Mouse (Mus musculus) heart, postnatal 0 days (tissue): ENCODE measurements around the gene Dhx40. TPM values are rescaled to one million over a fixed set of nuclear protein-coding genes. Genes with fewer than 3 reads are reported as not detected.

Experiments used
- ATAC-seq: fragments of 200-750 bp; cut with Nextera tagmentation; 2 replicates; pipeline ENCODE4 v1.8.0; 2017; ENCODE audit warnings: low read depth, moderate number of reproducible peaks, moderate library complexity; ENCODE audit not compliant: insufficient read depth
- DNase-seq: peaks from one replicate; pipeline ENCODE4 v3.0.0-alpha.2; 2016; ENCODE audit warnings: low spot score
- H3K27ac ChIP-seq: fragments of 300-500 bp; sonication (generic); 2 replicates; pipeline ENCODE4 v1.5.1; 2014; ENCODE audit warnings: low read depth, mild to moderate bottlenecking
- H3K27me3 ChIP-seq: fragments of 300-500 bp; sonication (generic); 2 replicates; pipeline ENCODE4 v1.6.1; 2014; ENCODE audit warnings: low read length, mixed read lengths; ENCODE audit not compliant: control insufficient read depth, insufficient read depth
- H3K36me3 ChIP-seq: fragments of 300-500 bp; sonication (generic); replicated peaks from 2 replicates; pipeline ENCODE4 v1.6.1; 2014; ENCODE audit warnings: low read length, mixed read lengths; ENCODE audit not compliant: control insufficient read depth, insufficient read depth
- H3K4me1 ChIP-seq: fragments of 300-500 bp; sonication (generic); 2 replicates; pipeline ENCODE4 v1.6.1; 2014; ENCODE audit warnings: antibody characterized with exemption; ENCODE audit not compliant: control insufficient read depth, insufficient read depth
- H3K4me2 ChIP-seq: fragments of 300-500 bp; sonication (generic); 2 replicates; pipeline ENCODE4 v1.6.1; 2014; ENCODE audit warnings: low read depth, mild to moderate bottlenecking, low read length, moderate library complexity
- H3K4me3 ChIP-seq: fragments of 300-500 bp; sonication (generic); 2 replicates; pipeline ENCODE4 v1.5.1; 2014; ENCODE audit warnings: low read depth, low read length
- H3K9ac ChIP-seq: fragments of 300-500 bp; sonication (generic); replicated peaks from 2 replicates; pipeline ENCODE4 v1.6.1; 2014; ENCODE audit warnings: low read depth, low read length, mixed read lengths
- H3K9me3 ChIP-seq: fragments of 300-500 bp; sonication (generic); replicated peaks from 2 replicates; pipeline ENCODE4 v1.6.1; 2016; ENCODE audit warnings: low read length; ENCODE audit not compliant: control insufficient read depth
- CTCF ChIP-seq: IDR thresholded peaks from 2 replicates; pipeline ENCODE4 v1.5.1; 2016; ENCODE audit warnings: antibody characterized with exemption, control low read depth, low read depth
- EP300 ChIP-seq: IDR thresholded peaks from 2 replicates; pipeline ENCODE4 v1.6.1; 2016; ENCODE audit warnings: antibody characterized with exemption, low read depth
- WGBS: fragments of 180-500 bp; shearing (Covaris S2); extraction: QIAGEN DNeasy Blood & Tissue Kit; methylation state at CpG from one replicate; pipeline ENCODE4 v1.1.7; 2014; 5-methylcytosine and 5-hydroxymethylcytosine counted together
- polyA plus RNA-seq: library from polyadenylated mRNA; unstranded; fragments of >200 nt; fragmentation: Nextera tagmentation; extraction: Ambion mirVana; gene quantifications from 2 replicates; pipeline ENCODE4 v1.2.1, GENCODE M21; 2015
- total RNA-seq: library from RNA; depleted of rRNA; stranded (reverse); fragments of >200 nt; gene quantifications from 2 replicates; pipeline ENCODE4 v1.2.3, GENCODE M21; 2014; ENCODE audit warnings: low replicate concordance

Gene Dhx40
- total and polyA plus RNA-seq, 2 experiments from 2014 or later, result 10.2 to 21.9 TPM

DNA sequence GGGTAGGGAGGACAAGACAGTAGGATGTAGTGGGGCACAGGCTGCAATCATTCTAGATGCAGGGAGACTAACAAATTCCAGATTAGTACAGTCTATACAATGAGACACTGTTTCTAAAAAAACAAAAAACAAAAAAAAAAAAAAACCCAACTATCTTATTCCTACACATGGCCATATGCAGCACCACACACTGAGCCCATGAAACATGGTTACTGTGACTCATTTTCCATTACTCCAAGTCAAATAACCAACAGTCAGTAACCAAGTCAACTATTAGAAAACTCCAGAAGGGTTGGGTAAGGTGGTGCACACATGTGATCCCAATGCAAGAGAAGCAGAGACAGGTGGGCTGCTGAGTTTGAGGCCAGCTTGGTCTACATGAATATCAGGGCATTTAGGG lies 55.1 kb downstream of the Dhx40 start:
- H3K27ac ChIP-seq, result 0 out of 2 replicates have a peak overlapping the region, but pooled peaks have one; percentile 7
- TF ChIP-seq EP300 (no peak), CTCF (no peak)
- no peaks in the 10 kb centered on the region for H3K27me3 ChIP-seq
- no peak overlapping the region for H3K4me2 ChIP-seq
- H3K4me1 ChIP-seq, result peaks cover 44% of the 10 kb centered on the region
- 0 out of 2 replicates have a peak, but pooled peaks cover 4% of the 10 kb centered on the region for H3K36me3 ChIP-seq
- no peak overlapping the region for H3K4me3 ChIP-seq
- no peak overlapping the region for H3K9ac ChIP-seq
- ATAC-seq (no peak), DNase-seq (no peak)
- no peaks in the 10 kb centered on the region for H3K9me3 ChIP-seq

DNA sequence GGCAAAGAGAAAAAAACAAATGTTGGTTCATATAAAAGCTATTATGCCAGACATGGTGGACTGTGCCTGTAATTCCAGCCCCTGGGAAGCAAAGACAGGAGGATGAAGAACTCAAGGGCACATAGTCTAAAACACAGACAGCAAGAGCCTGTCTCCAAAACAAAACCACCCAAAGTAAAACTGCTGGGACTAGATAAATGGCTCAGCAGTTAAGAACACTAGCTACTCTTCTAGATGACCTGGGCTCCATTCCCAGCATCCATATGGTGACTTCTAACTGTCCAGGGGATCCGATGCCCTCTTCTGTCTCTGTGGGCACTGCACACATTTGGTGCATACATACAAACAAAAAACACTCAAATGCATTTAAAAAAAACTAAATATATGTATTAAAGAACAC lies 56.5 kb downstream of the Dhx40 start:
- Histone ChIP-seq H3K9ac (no peak overlapping the region), H3K27me3 (no peaks in the 10 kb centered on the region), H3K4me3 (no peak overlapping the region), H3K9me3 (no peaks in the 10 kb centered on the region), H3K4me2 (no peak overlapping the region), H3K27ac (no peak overlapping the region), H3K36me3 (0 out of 2 replicates have a peak, but pooled peaks cover 4% of the 10 kb centered on the region), H3K4me1 (peaks cover 56% of the 10 kb centered on the region)
- no peak for ATAC-seq
- no peak for DNase-seq
- TF ChIP-seq EP300 (no peak), CTCF (no peak)
- WGBS, result 87% methylated on average over 1 of the region's 1 CpGs

DNA sequence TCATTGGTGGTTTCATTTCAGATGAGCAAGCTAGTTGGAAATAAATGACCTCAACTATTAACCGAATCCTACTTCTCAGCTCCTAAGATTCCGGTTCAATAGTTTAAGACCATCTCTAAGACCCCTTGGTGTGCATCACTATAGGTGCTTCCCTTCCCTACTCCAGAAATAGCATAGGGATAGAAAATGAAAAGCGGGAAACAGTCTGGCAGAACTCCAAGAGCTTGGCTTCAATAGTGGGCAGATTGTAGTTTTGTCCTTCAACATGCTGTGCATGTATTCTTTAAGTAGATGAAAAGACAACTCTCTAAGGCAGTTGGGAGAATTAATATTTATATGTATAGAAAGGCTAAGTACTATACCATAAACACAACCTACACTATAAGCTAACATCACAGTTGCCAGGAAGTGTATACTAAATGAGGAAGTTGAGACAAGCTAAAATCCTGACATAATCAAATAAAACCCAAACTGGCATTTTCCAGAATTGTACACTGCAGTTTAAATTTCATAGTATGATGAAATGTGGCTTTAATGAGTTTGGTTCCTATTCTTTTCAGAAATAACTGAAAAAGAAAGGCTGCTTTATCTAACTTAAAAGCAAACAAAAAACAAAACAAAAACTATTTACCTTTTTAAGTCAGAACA lies 57.6 kb downstream of the Dhx40 start:
- no peak overlapping the region for H3K4me3 ChIP-seq
- peaks cover 65% of the 10 kb centered on the region for H3K4me1 ChIP-seq
- H3K36me3 ChIP-seq, result 0 out of 2 replicates have a peak, but pooled peaks cover 4% of the 10 kb centered on the region
- DNase-seq (no peak), ATAC-seq (no peak)
- H3K27ac ChIP-seq, result no peak overlapping the region
- H3K27me3 ChIP-seq, result no peaks in the 10 kb centered on the region
- H3K4me2 ChIP-seq, result peak overlapping the region; percentile 26; the same call in 1 of the 2 replicates
- no peak overlapping the region for H3K9ac ChIP-seq
- H3K9me3 ChIP-seq, result no peaks in the 10 kb centered on the region
- no peak for TF ChIP-seq CTCF
- no peak for TF ChIP-seq EP300
- 40% methylated on average over 3 of the region's 3 CpGs for WGBS

DNA sequence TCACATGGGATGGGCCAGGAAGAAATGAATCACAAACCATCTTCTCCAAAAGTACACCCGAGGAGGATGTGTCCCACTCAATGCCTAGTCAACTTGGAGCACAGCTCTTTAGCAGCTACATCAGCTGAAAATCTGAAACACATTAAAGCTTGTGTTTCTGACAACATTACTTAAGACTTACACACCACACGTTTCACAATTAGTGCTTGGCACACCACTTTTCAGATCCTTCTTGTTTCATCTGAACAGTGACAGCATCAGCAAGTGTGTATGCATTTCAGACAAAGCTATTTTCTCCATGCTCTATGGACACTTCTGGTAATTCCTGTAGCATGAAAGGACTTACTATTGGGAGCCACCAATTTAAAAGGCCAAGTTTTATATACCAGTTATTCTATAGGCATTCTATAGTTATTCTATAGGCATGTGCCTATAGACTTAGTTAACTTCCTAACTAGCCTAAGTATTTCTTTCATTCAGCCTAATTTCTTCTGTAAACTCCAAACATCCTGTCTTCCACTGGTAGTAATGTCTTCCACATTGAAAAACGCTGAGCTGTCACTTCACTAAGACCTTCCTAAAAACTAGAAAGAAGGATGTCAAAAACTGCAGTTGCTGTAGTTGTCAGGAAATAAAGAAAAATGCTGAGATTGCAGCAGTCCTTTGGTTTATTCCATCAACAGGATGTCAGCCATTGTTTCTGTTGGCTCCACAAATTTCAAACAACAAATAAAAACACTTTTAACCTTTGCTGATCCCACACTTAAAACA lies 61.7 kb downstream of the Dhx40 start:
- Histone ChIP-seq H3K9ac (no peak overlapping the region), H3K36me3 (no peaks in the 10 kb centered on the region), H3K27me3 (no peaks in the 10 kb centered on the region), H3K4me2 (no peak overlapping the region), H3K9me3 (no peaks in the 10 kb centered on the region), H3K4me1 (peaks cover 67% of the 10 kb centered on the region), H3K4me3 (no peak overlapping the region), H3K27ac (peak overlapping the region; percentile 38)
- no peak for TF ChIP-seq EP300
- TF ChIP-seq CTCF, result no peak
- WGBS, result 47% methylated on average over 3 of the region's 3 CpGs
- ATAC-seq (no peak), DNase-seq (no peak)

DNA sequence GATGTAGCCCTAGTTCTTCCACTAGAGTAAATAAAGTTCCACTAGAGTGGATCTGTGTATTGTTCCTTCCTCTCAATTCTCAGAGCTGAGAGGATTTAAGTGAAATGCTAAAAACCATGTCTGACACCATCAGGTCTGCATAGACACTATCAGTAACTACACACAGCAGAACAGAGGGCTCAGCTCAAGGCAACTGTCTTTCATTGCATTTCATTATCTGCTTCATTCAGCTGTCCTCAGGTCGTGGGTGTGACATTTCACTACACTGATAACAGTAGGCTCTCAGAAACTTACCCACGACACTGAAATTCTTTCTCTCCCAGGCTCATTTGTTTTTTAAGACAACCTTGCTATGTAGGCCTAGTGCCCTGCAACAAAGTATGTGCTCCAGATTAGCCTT lies 64.9 kb downstream of the Dhx40 start:
- Histone ChIP-seq H3K9ac (no peak overlapping the region), H3K4me2 (no peak overlapping the region), H3K27me3 (no peaks in the 10 kb centered on the region), H3K4me3 (no peak overlapping the region), H3K4me1 (peaks cover 45% of the 10 kb centered on the region), H3K27ac (peak overlapping the region; percentile 62; the same call in 1 of the 2 replicates), H3K9me3 (no peaks in the 10 kb centered on the region), H3K36me3 (no peaks in the 10 kb centered on the region)
- WGBS, result 9% methylated on average over 2 of the region's 2 CpGs
- DNase-seq (peak; percentile 58), ATAC-seq (peak; percentile 80)
- TF ChIP-seq CTCF, result no peak
